Mouse (Mus musculus) heart, adult 18-20 months (tissue): ENCODE results near the gene Mapk8ip1. TPM values are rescaled to one million over a fixed set of nuclear protein-coding genes. Genes with fewer than 3 reads are reported as not detected.

Experiments
- DNase-seq, 2 experiments: peaks; one replicate each; pipeline ENCODE4 v3.0.0; 2021 to 2022; ENCODE audit warnings: mixed read lengths in 1 of 2
- total RNA-seq, 2 experiments: library from RNA; stranded (reverse); gene quantifications; 2 replicates each; pipeline ENCODE4 v1.2.3; 2021

Gene Mapk8ip1
- total RNA-seq, 2 experiments from 2014 or later, result 3.2 to 3.7 TPM

DNA sequence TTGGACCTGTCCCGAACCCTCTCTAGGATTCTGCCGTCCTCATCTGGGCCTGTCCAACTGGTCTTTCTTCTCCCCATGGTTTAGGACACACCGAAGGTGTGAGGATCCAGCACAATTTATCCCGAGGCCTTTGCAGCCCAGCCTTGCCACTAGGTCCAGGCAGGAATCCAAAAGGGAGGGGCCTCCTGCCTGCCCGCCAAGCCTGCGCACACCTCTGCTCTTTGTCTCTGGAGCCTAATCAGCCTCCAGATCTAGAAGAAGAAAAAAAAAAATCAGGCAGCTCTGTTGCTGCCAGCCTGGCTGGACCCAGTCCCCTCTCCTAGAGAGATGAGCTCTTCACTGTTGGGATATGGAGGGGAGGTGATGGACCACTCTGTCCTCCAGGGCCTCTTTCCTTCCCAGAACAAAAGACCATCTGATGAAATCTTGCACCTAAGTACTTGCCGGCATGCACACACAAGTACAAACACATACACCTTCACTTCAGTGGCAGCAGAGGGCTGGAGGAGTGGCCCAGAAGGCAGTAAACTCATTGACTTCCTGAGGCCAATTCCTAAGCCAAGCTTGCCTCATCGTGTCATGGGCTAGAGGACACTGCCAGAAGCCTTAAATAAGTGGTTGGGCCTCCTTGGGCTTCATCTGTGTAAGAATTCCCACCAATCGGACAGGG, 28.2 kb downstream of the Mapk8ip1 start:
- peak in 1 of 2 experiments; percentile 57 for DNase-seq

DNA sequence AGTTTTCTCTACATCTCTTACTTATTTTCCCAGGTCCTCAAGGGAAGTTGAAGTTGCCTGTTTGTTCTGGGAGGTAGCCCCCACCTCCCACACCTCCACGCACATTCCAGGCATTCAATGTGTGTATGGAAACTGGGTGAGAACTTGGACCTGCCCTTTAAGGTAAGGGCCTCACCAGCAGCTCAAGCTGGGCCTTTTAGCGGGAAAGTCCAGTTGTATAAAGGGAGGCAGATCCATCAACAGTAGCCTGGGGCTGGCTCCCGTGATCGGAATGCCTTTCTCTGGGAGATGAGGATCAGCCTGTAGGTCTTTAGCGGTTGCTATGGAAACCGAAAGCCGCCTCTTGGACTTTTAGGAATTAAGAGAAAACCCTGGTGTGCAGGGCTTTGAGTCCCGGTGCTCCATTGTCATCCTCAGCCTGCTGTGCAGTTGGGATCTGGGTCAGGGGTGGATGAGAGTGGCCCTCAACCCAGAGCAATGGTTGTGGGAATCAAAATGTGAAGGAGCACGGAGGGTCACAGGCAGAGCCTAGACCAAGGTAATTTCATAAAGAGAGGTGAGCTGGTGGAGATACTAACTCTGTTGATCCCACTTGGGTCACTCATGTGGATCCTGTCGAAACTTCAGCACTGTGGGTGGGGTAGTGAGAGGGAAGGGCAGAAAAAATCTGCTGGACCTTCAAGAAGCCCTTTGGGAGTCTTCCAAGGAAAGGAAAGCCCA, 28.9 kb downstream of the Mapk8ip1 start:
- DNase-seq, result no peak

DNA sequence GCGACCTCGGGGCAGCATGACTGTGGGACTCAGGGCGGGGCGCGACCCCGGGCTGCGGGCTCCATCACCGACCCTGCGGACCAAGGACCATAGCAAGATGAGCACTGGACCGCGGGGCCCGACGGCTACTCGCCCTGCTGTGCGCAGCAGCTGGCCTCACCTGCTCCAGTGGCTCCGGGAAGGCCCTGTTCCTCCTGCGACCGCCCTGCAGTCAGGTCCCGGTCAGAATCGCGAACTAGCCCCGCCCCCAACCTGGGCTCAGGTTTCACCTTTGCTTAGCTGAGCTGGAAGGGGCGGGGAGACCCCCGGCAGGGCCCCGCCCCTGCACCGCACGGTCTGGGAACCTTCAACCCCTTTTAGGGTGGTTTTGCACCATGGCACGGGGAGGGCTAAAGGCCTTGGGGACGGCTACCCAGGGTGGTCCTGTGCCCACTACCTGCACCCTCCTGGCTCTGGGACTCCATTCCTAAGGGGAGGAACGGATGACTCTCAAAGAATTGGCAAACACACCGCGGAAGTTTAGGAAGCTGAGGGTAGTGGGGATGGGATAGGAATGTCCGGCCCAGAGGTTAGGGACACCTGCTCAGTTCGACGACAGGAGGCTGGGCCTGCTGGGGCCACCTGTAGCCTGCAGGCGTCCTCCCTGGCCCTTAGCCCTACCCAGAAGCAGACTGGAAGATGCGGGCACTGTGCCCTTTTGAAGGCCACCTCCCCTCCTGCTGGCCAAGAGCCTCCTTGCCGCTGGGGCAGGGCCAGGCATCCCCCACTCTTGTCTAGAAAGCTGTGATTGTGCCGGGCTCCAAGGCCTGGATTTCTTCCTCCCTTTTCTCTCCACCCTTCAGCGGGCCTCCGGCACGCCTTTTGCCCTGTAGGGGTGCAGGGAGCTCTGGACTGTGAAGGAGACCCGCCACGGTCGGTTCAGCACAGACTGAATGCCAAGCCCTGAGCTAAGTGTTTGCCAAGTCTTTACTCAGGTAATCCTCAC, 29.9 kb downstream of the Mapk8ip1 start:
- DNase-seq, result no peak

DNA sequence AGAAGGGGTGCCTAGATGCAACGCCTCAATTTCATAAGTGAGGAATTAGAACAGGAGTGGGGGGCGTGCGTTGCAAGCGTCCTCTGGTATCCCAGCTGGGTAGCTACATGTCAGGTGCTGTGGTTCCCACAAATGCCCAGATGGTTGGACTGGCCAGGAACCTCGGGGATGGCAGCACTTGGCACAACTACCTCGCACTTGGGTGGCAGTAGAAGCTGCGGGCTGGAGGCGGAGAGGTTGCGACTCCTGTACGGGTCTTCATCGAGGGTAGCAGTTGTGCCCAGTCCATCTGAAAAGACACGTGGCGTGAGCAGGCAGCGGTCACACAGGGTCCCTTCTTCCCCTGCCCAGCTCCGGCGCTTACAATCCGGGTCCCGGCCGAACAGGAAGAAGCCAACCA, 30.7 kb downstream of the Mapk8ip1 start:
- DNase-seq, result no peak

DNA sequence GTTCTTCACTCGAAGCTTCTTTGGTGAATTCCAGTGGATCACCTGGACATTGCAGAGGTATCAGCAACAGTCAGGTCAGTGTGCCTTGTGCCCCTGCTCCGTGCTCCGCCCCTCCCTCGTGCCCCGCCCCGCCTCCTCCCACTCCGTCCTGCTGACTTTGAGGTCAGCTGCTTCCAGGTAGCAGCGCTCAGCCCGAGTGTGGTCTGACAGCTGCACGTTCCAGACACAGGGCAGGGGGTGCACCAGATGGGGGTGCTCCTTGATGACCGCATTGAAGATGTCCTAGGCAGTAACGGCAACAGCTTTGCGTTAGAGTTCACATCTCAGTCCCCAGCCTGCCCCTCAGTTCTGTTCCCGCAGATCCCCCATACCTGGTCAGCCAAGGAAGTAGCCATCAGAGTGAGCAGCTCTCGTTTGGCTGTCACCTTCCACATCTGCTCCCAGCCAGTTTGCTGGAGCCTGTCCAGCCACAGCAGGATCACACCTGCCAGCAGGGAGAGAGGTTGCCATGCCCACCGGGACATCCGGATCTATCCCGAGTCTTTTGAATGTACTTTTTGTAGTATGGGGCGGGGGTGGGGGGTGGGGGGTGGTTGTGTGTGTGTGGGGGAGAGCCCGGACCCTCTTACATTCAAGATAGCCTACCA, 33.6 kb downstream of the Mapk8ip1 start:
- no peak for DNase-seq

DNA sequence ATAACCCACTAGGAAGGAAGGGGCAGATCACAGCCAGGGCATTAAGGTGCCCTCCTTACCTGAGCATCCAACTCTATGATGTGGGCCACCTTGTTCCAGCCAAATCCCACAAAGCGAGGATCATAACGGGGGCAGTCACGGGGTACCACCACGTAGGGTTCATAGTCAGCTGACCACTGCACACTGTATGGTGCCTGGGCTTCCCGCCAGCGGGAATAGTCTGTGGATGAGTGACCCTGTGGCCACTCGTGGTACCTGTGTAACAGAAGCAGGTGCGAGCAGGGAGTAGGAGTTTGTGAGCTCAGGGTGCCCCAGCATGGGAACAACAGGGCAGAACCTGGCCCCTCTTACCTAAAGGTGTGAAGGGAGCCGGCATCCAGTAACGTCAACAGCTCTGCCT, 35.5 kb downstream of the Mapk8ip1 start:
- DNase-seq, result no peak

DNA sequence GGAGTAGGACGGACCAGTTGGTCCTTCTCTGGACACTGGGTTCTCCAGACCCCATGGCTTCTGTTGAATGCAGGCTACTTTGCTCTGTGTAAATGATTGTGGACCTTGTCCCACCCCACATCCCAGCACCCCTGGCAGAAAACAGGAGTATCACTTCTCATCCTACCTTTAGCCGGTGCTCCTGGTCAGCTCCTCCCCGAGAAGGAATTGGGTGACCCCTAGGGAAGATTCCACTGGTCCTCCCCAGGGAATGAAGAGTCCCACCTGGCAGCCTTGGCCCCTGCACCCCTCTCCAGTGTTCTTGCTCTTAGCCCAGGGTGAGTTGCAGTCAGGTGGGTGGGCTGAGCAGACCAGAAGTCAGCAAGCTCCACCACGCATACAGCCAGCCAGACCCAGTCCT, 37.0 kb downstream of the Mapk8ip1 start:
- DNase-seq, result no peak

DNA sequence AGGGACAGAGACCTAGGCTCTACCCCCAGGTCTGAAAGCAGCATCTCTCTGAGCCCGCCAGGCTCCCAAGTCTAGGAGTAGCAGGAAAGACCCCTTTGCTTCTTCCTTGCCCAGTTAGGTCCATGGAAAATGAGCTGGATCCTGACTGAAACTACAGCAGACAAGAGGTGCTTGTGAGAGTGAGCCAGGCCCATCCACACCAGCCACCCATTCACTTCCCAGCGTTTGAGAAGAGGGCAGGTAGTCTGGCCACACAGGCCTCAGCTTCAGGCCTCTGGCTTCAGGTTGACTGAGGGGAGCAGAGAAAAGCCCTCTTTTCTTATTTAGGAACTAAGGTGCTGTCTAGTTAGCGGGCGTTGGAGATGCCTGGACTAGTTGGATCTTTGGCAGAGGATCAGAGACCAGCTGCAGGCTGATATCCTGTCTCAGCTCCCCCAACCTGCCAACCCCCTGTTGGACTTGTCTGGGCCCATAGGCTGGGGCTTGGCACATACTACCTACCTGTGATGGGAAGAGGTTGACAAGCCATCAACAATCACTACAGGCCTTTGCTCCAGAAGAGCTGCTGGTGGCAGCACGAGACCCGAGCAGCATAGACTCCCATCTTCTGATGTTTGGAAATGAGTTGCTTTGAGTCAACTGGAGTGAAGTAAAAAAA, 38.4 kb downstream of the Mapk8ip1 start:
- DNase-seq, result no peak

DNA sequence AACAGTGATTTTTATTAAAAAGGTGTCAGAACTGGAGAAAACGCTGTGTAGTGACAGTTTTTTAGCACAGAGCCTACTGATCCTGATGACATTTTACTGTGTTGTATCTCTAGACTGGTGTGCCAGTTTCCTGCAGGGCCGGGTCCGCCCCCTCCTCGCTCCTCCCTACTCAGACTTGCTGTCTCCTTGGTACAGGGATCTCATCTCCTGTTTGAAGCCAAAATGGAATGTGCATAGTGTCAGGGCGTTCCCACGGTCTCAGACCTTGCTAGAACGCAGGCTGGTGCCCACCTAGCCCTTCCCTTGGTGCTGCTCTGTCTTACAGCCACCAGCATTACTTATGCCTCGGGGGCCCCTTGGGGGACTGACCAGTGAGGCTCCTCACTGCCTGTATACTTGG, 39.3 kb downstream of the Mapk8ip1 start:
- no peak for DNase-seq

DNA sequence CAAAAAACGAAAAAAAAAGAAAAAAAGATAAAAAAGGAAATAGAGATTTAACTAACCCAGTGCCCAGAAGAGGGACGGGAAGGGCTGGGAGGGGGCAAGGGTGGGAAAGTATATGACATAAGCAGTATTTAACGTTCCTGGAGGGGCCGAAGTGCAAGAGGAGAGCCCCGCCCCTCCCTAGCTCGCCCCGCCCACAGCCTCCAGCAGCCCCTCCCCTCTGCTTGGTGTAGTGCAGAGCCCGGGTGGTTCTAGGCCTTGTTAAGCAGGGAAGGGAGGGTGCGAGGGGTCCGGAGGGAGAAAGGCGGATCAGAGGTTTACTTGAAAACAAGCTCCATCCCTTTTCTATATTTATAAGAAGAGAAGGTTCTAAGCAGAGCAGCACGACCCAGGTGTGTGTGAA, 40.2 kb downstream of the Mapk8ip1 start:
- DNase-seq, result no peak

DNA sequence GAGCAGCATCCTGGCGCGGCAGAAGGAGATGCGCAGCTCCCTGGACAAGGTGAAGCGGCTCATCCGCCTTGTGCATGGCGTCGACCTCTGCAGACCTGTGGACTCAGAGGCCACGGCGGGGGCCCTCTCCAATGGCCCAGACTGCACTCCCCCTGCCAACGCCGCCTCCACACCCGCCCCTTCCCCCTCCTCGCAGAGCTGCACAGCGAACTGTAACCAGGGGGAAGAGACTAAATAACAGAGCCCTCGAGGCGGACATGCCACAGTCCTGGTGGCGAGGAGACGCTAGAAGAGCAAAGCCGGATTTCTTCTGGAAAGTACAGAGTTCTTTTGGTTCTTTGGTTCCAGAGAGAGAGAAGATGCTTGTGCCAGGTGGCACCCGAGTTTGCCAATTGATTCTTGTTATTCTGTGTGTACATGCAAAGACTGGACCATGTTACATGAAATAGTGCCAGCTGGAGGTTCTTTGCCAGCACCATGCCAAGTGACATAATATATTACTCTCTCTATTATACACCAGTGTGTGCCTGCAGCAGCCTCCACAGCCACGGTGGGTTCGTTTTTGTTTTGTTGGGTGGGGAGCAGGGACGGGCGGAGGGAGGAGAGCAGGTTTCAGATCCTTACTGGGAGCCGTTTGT, 40.8 kb downstream of the Mapk8ip1 start:
- DNase-seq, result no peak

DNA sequence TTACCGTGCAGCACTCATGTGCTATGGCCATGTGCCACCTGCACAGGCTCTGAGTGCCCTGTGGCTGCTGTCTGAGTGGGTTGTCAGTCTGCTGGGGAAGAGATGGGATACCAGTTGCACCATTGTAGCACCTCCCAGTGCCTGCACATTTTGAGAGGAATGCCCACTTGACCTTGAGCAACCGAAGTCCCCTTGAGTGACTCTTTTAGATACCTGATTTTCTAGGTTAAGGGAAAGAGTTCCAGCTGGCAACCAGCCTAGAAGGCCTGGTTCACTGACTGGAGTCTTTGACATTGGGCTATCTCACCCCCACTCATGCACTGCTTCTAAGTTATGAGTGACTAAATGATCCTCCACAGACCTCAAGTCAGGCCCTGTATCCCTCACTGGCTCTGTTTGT, 41.8 kb downstream of the Mapk8ip1 start:
- DNase-seq, result peak in 1 of 2 experiments; percentile 25

DNA sequence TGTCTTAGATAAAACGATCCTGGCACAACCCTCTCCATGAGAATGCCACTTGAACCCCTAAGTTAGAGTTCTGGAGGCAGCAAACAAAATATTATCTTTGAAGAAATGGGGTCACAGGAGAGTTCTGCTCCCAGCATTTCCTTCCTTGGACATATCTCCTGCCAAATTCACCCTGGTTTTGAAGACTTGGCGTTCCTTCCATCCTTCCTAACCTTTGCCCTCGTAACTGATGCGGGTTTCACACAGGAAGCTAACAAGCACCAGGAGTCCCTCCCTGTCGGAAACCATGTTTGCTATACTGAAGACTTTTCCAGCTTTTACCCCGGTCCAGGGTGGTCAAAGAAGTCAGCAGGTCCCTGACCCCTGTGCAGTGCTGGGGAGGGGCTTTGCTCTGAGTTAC, 46.8 kb downstream of the Mapk8ip1 start:
- DNase-seq, result peak; percentile 39 to 56

DNA sequence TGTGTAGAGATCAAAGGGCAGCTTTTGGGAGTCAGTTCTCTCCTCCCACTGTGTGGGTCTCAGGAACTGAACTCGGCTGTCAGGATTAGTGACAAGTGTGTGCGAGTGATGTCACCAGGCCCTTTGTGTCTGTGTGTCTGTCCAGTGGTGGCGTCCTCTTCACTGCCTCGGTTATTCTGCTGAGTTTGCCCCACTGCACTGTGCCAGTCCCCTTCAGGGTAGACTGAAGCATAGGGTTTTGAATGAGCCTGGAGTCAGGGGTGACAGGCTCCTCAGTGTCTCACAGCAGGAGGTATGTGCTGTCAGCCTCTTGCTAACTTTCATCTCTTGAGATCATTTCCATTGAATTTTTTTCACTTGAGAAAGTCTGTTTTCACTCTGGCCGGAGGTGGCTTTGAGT, 47.7 kb downstream of the Mapk8ip1 start:
- no peak for DNase-seq

DNA sequence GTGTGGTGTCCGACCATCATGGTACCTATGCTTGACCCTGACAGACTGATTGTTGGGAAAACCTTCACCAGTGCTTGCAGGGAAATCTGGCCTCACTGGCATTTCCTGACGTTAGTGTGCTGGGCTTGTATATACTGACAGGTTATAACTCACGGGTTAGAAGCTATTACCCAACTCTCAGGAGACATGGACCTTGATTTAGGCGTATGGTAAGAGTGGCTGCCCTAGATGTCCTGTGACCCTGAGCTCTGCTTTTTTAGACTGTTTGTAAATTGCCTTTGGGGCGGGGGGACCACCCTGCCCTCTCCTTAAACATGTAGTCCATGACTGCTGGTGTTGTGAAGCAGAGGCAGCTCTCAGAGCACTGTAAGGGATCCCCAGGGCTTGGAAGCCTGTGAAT, 50.4 kb downstream of the Mapk8ip1 start:
- no peak for DNase-seq

DNA sequence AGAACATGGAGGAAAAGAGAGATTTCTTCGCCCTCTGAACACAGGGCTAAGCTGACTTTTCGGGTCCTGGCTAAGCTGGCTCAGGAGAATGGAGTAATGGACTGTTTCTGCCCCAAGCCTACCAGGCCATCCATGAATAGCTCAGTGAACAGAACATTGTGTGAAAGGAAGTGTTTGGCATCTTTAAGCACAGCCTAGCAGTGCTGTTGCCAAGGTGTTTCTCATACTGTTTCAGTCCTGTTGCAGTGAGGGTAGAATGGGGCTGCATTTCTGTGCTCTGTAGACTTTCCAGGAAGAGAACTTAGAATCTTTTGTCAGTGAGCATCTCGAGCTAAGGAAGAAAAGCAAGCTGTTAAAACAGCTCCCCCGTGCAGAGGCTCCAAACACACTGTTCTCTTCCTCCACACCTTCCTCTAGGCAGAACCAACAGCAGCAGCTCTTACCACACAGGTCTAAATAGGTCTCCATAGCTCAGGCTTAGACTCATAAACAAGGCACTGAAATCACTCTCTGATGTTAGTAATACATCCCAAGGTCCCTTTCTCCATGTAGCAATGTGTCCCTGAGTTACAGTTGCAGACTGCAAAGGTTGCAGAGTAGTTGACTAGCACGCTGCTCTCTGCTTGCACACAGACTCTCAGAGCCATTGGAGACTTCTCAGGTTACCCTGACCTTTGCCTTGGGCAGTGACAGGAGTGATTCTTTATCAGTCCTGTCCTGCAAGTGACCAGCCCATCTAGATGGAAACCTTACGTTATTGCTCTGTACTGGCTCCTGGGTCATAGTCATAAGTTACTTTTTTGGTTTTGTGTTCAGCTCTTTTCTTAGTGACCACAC, 51.3 kb downstream of the Mapk8ip1 start:
- DNase-seq, result no peak

DNA sequence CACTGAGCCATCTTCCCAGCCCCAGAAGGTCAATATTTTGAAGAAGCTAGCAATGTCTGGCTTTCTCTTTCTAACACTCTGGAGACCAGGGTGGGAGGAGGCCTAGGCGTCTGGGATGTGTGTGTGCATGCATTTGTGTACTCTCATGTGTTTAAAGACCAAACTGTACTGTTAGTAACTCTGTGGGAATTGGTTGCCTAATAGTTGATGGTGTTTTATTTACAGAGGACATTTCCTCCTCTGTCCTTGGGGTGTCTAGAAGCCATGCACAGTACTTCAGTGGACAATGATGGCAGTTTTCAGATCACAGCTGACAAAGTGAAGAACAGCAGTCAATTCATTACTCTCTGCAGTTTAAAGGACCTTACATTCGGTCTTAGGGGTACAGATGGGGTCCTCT, 53.9 kb downstream of the Mapk8ip1 start:
- DNase-seq, result no peak

DNA sequence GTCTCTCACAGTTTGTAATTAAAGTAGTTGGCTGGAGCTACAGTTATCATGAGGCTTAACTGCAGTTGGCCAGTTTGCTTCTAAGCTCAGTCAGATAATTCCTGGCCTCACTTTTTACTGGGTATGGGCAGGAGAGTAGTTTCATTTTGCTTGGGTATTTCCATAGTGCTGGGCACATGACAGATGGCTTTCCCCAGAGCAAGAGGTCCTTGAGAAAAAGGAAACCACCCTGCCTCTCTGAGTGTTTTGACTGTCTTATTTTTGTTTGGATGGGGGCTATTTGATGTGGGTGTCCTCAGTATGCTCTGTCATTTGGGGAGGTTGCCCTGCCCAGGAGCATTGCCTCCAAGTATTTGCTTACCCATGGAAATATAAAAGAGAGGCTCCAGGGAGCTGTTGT, 58.6 kb downstream of the Mapk8ip1 start:
- DNase-seq, result no peak
